Mouse (Mus musculus) heart, embryonic 12.5 days (tissue): ENCODE measurements around the gene Muc20. TPM values are rescaled to one million over a fixed set of nuclear protein-coding genes. Genes with fewer than 3 reads are reported as not detected.

Source experiments
- ATAC-seq: fragments of 200-750 bp; cut with Nextera tagmentation; 2 replicates; pipeline ENCODE4 v1.8.0; 2017; ENCODE audit warnings: moderate TSS enrichment, moderate library complexity; ENCODE audit not compliant: insufficient number of reproducible peaks, low FRiP score
- H3K27ac ChIP-seq: fragments of 300-500 bp; sonication (generic); 2 replicates; pipeline ENCODE4 v1.5.1; 2016; ENCODE audit warnings: mild to moderate bottlenecking, moderate library complexity; ENCODE audit not compliant: poor library complexity, severe bottlenecking
- H3K27me3 ChIP-seq: fragments of 300-500 bp; sonication (generic); replicated peaks from 2 replicates; pipeline ENCODE4 v1.6.1; 2016; ENCODE audit warnings: mild to moderate bottlenecking, moderate library complexity
- H3K36me3 ChIP-seq: fragments of 300-500 bp; sonication (generic); 2 replicates; pipeline ENCODE4 v1.6.1; 2016; ENCODE audit warnings: mild to moderate bottlenecking, moderate library complexity
- H3K4me1 ChIP-seq: fragments of 300-500 bp; sonication (generic); replicated peaks from 2 replicates; pipeline ENCODE4 v1.6.1; 2016; ENCODE audit warnings: mild to moderate bottlenecking
- H3K4me2 ChIP-seq: fragments of 300-500 bp; sonication (generic); 2 replicates; pipeline ENCODE4 v1.6.1; 2016; ENCODE audit warnings: mild to moderate bottlenecking, moderate library complexity
- H3K4me3 ChIP-seq: fragments of 300-500 bp; sonication (generic); 2 replicates; pipeline ENCODE4 v1.5.1; 2016; ENCODE audit warnings: mild to moderate bottlenecking
- H3K9ac ChIP-seq: fragments of 300-500 bp; sonication (generic); 2 replicates; pipeline ENCODE4 v1.6.1; 2016; ENCODE audit warnings: mild to moderate bottlenecking, moderate library complexity
- H3K9me3 ChIP-seq: fragments of 300-500 bp; sonication (generic); replicated peaks from 2 replicates; pipeline ENCODE4 v1.6.1; 2016; ENCODE audit warnings: mild to moderate bottlenecking, moderate library complexity
- WGBS: fragments of 180-500 bp; shearing (Covaris S2); methylation state at CpG from one replicate; pipeline ENCODE4 v1.1.7; 2016; 5-methylcytosine and 5-hydroxymethylcytosine counted together
- polyA plus RNA-seq: library from polyadenylated mRNA; unstranded; fragments of >200 nt; fragmentation: Nextera tagmentation; extraction: Ambion mirVana; gene quantifications from 2 replicates; pipeline ENCODE4 v1.2.1, GENCODE M21; 2016

Gene Muc20
- polyA plus RNA-seq, result 0.09 and 0.15 TPM in 2 replicates

DNA sequence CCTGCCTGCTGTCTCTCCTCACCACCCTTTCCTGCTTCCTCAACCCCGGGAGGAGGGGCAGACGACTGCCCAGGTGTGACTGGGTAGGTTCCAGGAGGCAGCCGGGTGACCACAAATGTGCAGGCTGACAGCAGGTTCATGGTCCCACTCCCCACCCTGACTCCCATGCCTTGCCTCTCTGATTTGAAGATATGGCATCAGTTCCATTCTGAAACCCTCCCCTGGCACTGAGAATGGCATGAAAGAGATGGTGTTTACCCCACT is at the start of gene Muc20:
Muc20 (minus strand) TSS at position 10 of the 264 bp plus-strand sequence.
- no peak within 1 kb of the TSS for H3K4me2 ChIP-seq
- 75% methylated on average over 3 of the region's 3 CpGs for WGBS
- H3K27ac ChIP-seq, result no peak within 1 kb of the TSS

DNA sequence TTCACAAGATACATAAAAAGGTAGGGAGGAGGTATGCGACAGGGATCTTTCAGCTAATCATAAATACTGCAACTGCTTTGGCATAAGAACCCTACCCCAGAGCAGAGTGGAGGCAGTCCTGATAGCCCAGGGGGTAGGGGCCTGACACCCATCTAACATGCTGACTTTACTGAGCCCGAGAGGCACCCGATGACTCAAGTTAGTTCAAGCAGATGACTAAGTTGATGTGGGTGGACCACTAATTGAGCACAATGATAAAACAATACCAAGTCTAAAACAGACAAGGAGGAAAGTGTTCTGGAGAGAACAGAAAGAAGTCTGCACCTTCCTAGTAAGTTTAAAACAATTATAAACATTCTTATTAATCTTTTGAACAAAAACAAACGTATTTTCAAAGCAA is 34.3 kb upstream of the Muc20 start:
- Histone ChIP-seq H3K9me3 (no peaks in the 10 kb centered on the region), H3K4me1 (no peaks in the 10 kb centered on the region), H3K9ac (no peak overlapping the region), H3K36me3 (peaks cover 79% of the 10 kb centered on the region), H3K27me3 (no peaks in the 10 kb centered on the region), H3K4me3 (no peak overlapping the region), H3K27ac (no peak overlapping the region), H3K4me2 (no peak overlapping the region)
- ATAC-seq, result no peak
- 84% methylated on average over 4 of the region's 4 CpGs for WGBS

More for the DNA sequence above, at the start of gene Muc20:
- 0 out of 2 replicates have a peak, but pooled peaks cover 6% of the 10 kb centered on the region for H3K9me3 ChIP-seq
- H3K4me1 ChIP-seq, result peaks cover 17% of the 10 kb centered on the region
- no peak within 1 kb of the TSS for H3K4me3 ChIP-seq
- H3K36me3 ChIP-seq, result no peaks in the 10 kb centered on the region
- no peaks in the 10 kb centered on the region for H3K27me3 ChIP-seq
- ATAC-seq, result no peak
- H3K9ac ChIP-seq, result no peak within 1 kb of the TSS

DNA sequence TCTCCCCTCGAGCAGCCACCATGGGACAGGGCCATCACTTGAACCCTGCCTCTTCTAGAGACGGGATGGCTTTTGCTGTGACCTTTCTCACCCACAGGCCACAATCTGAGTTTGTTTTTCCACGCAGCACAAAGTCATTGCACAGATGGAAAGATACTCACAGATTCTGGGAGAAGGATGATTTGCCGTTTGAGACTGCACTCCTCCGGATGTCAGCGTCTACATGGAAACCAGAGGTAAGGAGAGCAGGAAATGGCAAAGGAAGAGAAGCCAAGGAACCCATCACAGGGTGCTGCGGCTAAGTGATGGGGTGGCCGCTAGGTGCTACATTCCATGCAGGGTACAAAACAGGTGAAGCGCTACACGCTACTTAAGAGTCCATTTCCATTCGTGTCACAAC is 31.9 kb upstream of the Muc20 start:
- Histone ChIP-seq H3K9ac (no peak overlapping the region), H3K4me3 (no peak overlapping the region), H3K9me3 (no peaks in the 10 kb centered on the region), H3K27ac (no peak overlapping the region), H3K36me3 (peaks cover 81% of the 10 kb centered on the region), H3K4me2 (no peak overlapping the region), H3K27me3 (no peaks in the 10 kb centered on the region), H3K4me1 (peaks cover 15% of the 10 kb centered on the region)
- 83% methylated on average over 11 of the region's 11 CpGs for WGBS
- ATAC-seq, result no peak

DNA sequence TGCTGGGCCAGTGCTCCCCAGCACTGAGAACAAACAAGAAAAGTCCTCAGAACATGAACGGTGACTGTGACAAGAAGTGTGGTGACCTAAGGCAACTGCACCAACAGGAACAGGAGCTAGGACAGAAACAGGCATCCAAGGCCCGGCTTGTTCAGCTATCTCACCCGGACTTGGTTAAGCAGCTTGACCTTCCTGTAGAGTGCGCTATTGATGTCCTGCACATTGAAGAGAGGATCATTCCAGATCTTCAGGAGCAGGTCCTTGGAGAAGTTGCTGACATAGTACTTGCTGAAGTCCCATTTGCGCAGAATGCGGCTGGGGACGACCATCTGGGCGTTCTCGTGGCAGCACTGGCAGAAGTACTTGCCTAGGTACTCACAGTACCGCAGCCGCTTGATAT is 29.3 kb upstream of the Muc20 start:
- Histone ChIP-seq H3K27me3 (no peaks in the 10 kb centered on the region), H3K4me3 (no peak overlapping the region), H3K4me2 (no peak overlapping the region), H3K4me1 (peaks cover 37% of the 10 kb centered on the region), H3K9me3 (no peaks in the 10 kb centered on the region), H3K9ac (no peak overlapping the region), H3K27ac (no peak overlapping the region), H3K36me3 (peaks cover 80% of the 10 kb centered on the region)
- ATAC-seq, result no peak
- WGBS, result 90% methylated on average over 11 of the region's 11 CpGs

DNA sequence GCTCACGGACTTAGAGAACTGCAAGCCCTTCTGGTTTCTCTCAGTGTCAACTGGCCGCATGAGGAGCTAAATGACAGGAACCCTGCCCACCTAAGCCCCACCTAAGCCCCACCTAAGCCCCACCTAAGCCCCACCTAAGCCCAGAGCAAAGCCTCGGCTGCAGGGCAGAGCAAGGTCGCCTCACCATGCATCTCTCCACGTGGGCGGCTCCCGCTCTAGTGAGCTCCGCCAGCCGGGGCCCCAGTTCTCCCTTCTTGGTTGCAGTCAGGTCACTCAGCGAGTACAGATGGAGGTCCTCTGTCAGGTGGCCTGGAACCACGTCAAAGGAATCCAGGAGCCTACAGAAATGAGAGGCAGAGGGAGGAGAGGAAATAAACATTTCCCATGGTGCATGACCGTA is 28.1 kb upstream of the Muc20 start:
- Histone ChIP-seq H3K9me3 (no peaks in the 10 kb centered on the region), H3K4me2 (no peak overlapping the region), H3K36me3 (peaks cover 75% of the 10 kb centered on the region), H3K9ac (no peak overlapping the region), H3K27ac (no peak overlapping the region), H3K4me3 (no peak overlapping the region), H3K4me1 (peaks cover 47% of the 10 kb centered on the region), H3K27me3 (no peaks in the 10 kb centered on the region)
- WGBS, result 65% methylated on average over 12 of the region's 12 CpGs
- ATAC-seq, result no peak

DNA sequence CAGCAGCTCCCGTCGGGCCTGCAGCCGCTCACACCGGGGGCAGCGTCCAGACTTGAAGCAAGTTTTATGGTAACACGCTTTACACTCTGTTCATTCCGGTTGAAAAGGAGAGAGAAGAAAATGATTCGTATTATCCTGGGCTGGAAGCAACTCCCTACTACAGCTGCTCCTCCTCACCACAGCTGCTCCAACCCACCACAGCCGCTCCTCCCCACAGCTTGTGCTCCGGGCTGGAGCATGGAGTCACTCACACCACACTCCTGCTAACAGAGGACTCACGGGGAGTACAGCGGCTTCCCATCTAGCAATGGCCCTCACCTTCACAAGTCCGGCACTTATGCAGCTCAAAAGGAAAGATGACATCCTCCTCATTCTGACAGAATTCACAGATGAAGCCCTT is 26.8 kb upstream of the Muc20 start:
- 91% methylated on average over 13 of the region's 13 CpGs for WGBS
- H3K27ac ChIP-seq, result no peak overlapping the region
- H3K4me2 ChIP-seq, result no peak overlapping the region
- no peak for ATAC-seq
- H3K36me3 ChIP-seq, result peaks cover 61% of the 10 kb centered on the region
- H3K9me3 ChIP-seq, result no peaks in the 10 kb centered on the region
- peaks cover 47% of the 10 kb centered on the region for H3K4me1 ChIP-seq
- no peaks in the 10 kb centered on the region for H3K27me3 ChIP-seq
- H3K4me3 ChIP-seq, result no peak overlapping the region
- H3K9ac ChIP-seq, result no peak overlapping the region

DNA sequence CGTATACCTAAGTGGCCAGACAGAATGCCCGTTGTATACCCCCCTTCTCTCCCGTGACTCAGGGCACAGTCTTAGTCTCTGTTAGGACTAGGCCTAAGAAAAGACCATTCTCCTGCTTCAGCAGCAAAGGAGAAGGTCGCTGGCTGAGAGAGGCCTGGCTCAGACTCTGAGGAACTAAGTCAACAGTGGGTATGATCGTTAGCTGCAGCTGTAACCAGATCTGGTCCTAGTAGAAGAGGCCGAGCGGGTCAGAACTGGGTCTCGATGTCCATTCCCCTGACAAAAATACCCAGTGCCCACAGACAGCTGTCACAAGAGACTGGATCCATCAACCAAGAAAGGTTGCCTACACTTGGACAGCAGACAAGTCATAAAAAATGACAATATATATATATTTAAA is 26.3 kb upstream of the Muc20 start:
- Histone ChIP-seq H3K9me3 (no peaks in the 10 kb centered on the region), H3K36me3 (peaks cover 56% of the 10 kb centered on the region), H3K4me1 (peaks cover 47% of the 10 kb centered on the region), H3K27me3 (no peaks in the 10 kb centered on the region), H3K4me3 (no peak overlapping the region), H3K9ac (no peak overlapping the region), H3K27ac (no peak overlapping the region), H3K4me2 (no peak overlapping the region)
- WGBS, result 89% methylated on average over 8 of the region's 8 CpGs
- no peak for ATAC-seq

DNA sequence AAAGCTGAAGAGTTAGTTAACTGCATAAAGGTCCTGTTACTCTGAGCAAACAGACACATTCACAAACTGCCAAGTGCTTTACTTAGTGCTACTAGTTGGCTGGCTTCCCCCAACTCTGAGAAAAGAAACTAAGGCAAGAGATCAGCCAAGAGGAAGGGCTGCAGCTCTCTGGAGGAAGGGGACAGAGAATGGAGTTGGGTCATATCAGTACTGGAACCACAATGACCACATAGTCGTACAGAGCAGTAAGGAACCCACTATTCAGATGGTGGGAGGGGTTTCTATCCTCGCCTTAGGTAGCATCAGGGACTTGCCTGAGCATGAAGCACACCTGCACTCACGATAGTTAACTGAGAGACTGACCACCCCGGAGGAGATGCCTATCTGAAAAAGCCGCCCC is 25.6 kb upstream of the Muc20 start:
- Histone ChIP-seq H3K27ac (peak overlapping the region; percentile 80), H3K36me3 (peaks cover 50% of the 10 kb centered on the region), H3K4me2 (no peak overlapping the region), H3K9ac (no peak overlapping the region), H3K4me3 (no peak overlapping the region), H3K27me3 (no peaks in the 10 kb centered on the region), H3K9me3 (no peaks in the 10 kb centered on the region), H3K4me1 (peaks cover 47% of the 10 kb centered on the region)
- 74% methylated on average over 5 of the region's 5 CpGs for WGBS
- no peak for ATAC-seq

DNA sequence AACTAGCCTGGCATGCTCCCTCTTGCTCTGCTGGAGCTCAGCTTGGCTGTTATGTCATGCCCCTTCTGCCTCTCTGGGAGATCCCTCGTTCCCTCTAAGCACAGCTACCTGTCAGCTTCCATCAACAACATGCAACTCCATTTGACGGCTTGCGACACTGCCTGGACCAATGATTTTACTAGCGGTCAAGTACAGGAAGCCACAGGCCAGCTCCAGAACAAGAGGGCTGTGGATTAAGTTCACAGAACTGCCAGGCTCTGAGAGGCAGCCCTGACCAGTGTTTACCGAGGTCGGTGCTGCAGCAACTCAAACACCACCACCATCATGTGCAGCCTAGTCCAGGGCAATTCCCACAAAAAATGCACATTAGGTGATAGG is 25.2 kb upstream of the Muc20 start:
- no peak for ATAC-seq

DNA sequence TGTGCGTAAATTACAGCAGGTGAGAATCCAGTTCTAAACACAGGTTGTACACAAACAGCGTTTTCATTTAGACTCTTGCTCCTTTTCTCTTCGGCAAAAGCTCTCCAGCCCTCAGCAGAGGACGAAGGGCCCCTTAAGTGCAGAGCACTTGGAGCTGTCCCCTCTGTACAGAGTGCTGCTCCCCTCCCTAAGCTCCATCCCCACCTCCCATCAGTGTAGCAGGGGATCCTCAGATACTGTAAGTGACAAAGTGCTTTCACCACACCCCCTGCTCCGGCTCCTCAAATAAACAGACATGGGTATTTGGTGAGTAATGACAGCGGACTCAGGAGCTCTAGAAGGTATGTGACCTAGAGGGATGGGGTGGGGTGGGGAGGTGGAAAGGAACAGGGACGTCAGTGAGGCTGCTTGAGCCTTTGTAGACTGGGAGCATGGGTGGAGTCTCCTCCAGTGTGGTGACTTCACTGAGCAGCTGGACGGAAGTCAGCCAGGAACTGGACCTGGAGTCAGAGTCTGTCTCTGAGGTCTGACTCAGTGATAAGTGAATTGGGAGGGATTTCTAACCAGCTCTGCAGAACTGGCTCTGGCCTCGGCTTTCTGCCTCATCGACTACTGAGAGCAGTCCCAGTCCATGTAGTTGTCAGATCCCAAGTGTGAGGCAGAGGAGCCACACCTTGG is 24.7 kb upstream of the Muc20 start:
- H3K4me1 ChIP-seq, result peaks cover 47% of the 10 kb centered on the region
- peak; percentile 81 for ATAC-seq

More for the DNA sequence above, 25.2 kb upstream of the Muc20 start:
- Histone ChIP-seq H3K9me3 (no peaks in the 10 kb centered on the region), H3K9ac (no peak overlapping the region), H3K4me3 (no peak overlapping the region), H3K4me2 (peak overlapping the region; percentile 40), H3K36me3 (peaks cover 45% of the 10 kb centered on the region), H3K27me3 (no peaks in the 10 kb centered on the region), H3K4me1 (peaks cover 47% of the 10 kb centered on the region), H3K27ac (peak overlapping the region; percentile 80)
- WGBS, result 30% methylated on average over 6 of the region's 6 CpGs

DNA sequence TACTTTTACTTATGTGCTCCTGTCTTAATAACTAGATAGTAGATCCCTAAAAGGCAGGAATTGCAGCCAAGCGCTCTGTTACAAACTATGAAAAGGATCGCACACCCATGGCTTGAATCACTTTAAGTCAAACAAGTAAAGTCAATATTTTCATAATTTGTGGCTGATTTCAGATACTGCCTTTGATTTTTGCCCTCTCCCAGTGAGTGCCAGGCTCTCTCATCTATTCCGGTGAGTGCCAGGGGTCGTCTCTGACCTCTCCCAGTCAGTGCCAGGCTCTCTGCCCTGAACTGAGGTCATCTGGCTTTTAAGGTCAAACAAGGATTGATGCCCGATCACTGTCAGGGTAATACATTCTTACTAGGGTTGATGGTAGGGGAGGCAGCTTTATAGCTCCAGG is 21.2 kb upstream of the Muc20 start:
- no peak overlapping the region for H3K4me2 ChIP-seq
- H3K9me3 ChIP-seq, result no peaks in the 10 kb centered on the region
- 88% methylated on average over 5 of the region's 5 CpGs for WGBS
- H3K4me3 ChIP-seq, result no peak overlapping the region
- H3K9ac ChIP-seq, result no peak overlapping the region
- H3K27me3 ChIP-seq, result no peaks in the 10 kb centered on the region
- H3K36me3 ChIP-seq, result peaks cover 6% of the 10 kb centered on the region
- H3K4me1 ChIP-seq, result peaks cover 42% of the 10 kb centered on the region
- ATAC-seq, result no peak
- H3K27ac ChIP-seq, result no peak overlapping the region

More for the DNA sequence above, 24.7 kb upstream of the Muc20 start:
- Histone ChIP-seq H3K36me3 (peaks cover 40% of the 10 kb centered on the region), H3K9ac (no peak overlapping the region), H3K27ac (peak overlapping the region; percentile 80), H3K27me3 (no peaks in the 10 kb centered on the region), H3K4me3 (no peak overlapping the region), H3K9me3 (no peaks in the 10 kb centered on the region), H3K4me2 (peak overlapping the region; percentile 40)
- 25% methylated on average over 10 of the region's 10 CpGs for WGBS

DNA sequence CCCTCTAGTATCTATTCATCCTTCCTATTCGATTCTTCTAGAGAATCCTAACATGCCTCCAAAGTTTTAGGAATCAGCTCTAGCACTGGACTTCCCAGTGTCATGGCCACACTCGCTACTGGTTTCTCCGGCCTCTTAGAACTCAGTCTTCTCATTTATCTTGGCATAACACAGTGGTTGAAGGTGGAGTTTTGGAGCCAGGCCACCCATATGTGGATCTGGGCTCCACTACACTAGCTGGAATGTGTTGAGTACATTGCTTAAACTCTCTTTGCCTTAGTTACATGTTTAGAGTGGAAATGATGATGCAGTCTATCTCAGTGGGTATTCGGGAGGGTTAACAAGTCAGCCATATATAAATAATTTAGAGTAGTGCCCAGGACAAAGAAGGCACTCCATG is 20.8 kb upstream of the Muc20 start:
- peaks cover 2% of the 10 kb centered on the region for H3K36me3 ChIP-seq
- no peaks in the 10 kb centered on the region for H3K27me3 ChIP-seq
- no peak overlapping the region for H3K4me2 ChIP-seq
- 84% methylated on average over 4 of the region's 4 CpGs for WGBS
- H3K4me1 ChIP-seq, result peaks cover 38% of the 10 kb centered on the region
- no peak overlapping the region for H3K9ac ChIP-seq
- no peaks in the 10 kb centered on the region for H3K9me3 ChIP-seq
- H3K4me3 ChIP-seq, result no peak overlapping the region
- no peak for ATAC-seq
- H3K27ac ChIP-seq, result no peak overlapping the region
